Mouse (Mus musculus) spleen, adult 12 weeks (tissue): ENCODE results near the gene Ms4a4d.
"Not testable (repeated sequence)": the region's sequence is repeated elsewhere in the genome, so short reads cannot be mapped to it uniquely, and the experiment has no call there.

Experiments used
- DNase-seq: peaks from one replicate; pipeline ENCODE4 v3.0.0; 2022; ENCODE audit warnings: low spot score

Gene Ms4a4d

DNA sequence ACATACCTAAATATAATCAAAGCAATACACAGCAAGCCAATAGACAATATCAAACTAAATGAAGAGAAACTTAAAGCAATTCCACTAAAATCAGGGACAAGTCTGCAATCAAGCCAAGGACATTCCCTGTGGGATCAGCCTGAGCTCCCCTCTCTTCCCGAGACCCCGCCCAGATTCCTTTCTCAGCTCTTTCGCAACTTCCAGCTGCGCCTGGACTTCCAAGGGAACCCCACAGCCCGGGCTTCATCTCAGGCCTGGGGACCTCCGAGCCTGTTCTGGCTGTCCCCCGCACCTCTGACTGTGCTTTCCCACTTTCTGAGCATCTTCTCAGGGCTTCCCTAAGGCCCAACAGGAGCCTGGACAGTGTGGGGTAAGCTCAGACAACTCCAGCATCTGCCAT lies at the start of gene Ms4a4d:
Gene Ms4a4d, plus strand, starts transcription at position 209 of the 400 bp plus-strand sequence.
- no peak for DNase-seq

DNA sequence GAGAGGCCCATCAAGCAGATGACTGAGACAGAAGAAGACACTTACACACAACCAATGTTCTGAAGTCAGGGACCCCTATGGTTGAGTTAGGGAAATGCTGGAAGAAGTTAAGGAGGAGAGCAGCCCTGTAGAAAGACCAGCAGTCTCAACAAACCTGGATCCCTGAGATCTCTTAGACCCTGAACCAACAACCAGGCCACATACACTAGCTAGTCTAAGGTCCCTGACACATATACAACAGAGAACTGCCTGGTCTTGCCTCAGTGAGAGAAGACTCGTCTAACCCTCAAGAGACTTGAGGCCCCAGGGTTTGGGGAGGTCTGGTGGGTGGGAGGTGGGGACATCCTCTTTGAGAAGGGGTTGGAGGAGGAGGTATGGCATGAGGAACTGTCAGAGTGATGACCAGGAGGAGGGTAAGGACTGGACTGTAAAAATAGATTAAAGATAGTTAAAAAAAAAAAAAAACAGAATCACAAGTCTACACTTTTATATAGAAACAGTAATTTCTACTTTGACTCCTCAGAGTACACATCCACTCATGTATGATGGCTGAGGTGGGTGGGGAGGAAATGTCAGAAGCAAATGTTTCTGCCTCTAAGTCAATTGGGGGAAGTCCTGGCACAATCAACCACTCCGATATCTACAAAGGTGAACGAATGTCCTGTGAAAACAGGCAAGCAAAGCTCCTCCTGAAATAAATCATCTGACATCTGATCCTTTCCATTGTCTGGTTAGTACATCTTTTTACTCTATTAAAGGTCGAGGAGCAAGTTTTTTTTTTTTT lies 45.0 kb upstream of the Ms4a4d start:
- no peak for DNase-seq

DNA sequence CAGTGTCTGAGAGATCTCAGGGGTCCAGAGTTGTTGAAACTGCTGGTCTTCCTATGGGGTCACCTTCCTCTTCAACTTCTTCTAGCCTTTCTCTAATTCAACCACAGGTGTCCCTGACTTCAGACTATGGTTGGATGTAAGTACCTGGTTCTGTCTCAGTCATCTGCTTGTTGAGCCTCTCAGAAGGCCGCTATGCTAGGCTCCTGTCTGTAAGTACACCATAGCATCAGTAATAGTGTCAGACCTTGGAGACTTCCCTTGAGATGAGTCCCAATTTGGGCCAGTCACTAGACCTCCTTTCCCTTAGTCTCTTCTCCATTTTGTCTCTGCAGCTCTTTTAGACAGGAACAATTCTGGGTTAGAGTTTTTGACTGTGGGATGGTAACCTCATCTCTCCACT lies 43.9 kb upstream of the Ms4a4d start:
- DNase-seq: no peak

DNA sequence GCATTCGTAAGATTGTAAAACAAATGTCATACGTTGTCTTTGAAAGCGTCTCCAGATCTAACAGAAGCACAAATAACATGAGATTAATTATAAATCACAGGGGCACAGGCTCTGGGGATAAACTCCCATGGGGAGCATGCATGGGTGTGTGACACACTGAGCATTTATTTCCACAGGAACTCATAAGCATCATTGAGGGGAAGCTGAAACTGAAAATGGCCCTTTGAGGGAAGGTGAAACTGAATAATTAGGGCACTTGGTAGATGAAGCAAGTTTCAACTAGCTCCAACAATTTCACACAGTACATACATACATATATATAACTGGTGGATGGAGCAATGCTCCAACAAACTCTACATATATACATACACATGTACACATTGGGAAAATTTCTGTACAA lies 42.1 kb upstream of the Ms4a4d start:
- no peak for DNase-seq

DNA sequence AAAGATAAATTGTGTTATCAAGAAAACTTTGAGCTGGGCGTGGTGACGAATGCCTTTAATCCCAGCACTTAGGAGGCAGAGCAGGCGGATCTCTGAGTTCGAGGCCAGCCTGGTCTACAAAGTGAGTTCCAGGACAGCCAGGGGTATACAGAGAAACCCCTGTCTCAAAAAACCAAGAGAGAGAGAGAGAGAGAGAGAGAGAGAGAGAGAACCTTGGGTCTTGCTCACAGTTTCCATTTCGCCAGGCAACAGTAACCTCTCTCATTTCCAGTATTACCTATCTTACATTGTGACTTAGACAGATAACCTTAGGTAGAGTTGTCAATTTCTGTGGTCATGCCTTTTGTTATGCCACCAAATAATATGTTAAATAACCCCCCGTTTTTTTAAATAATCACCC lies 40.2 kb upstream of the Ms4a4d start:
- DNase-seq: no peak

DNA sequence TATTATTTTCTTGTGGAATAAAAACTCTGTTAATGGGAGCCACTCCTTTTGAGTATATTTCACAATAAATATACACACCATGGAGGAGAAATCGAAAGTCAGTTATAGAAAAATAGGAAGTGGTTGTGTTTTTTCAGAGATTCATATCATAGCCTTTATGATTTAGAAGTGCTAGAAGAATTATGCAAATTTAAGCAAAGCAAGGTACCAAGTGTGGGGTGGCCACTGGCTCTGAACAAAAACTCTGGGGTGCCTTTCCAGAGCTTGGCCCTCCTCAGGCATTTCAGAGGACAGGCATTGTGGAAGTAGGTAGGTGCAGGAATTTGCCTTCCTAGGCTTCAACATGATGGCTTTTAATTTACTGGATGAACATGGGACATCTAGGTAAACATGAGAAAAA lies 39.3 kb upstream of the Ms4a4d start:
- DNase-seq: not testable (repeated sequence)

DNA sequence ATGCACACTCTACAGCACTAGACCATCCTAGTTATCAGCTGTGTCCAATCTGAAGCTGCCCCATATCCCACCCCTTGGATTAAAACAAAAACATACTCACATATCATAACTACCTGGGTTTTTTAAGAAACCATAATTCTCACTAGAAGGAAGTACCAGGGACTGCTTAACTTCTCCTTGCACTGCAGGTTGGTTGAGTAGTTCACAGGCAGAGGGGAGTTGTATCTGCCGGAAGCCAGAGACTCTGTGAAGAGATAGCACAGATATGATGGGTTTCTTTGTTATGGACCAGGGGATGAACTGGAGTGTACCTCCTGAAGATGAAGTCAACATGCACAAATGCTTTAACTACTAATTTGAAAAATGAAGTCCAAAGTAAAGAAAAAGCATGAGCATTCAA lies 35.8 kb upstream of the Ms4a4d start:
- DNase-seq: no peak

DNA sequence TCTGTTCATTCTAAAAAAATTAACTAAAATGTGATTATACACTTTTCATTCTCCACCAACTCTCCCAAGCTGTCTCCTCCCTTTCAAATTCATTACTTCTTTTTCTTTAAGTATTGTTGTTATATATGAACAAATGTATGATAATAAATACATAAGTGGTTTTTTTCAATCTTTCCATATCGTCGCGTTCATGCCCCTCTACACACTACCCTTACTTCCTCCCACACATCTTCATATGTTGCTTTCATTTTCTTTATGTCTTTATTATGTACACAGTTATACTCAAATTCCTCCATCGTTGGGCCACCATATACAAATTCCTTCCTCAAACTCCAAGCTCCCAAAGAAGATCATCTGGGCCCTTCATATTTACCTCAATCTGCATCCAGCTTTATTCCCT lies 35.3 kb upstream of the Ms4a4d start:
- no peak for DNase-seq

DNA sequence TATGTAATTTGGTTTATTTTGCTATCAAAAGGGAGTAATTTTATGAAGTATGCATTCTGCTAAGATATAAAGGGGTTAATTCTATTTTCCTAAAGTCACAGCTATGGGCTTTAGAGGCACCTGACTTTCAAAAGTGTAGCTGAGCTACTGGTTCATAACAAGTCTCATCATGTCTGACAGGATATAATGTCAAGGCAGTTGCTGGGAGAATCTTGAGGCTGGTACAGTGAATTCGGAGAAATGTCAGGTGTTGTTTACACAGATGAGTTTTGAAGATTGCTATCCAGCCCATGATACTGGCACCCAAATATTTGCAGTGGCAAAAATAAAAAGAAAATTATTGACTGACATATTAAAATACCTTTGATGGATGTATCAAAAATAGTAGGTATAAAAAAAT lies 31.7 kb upstream of the Ms4a4d start:
- no peak for DNase-seq

DNA sequence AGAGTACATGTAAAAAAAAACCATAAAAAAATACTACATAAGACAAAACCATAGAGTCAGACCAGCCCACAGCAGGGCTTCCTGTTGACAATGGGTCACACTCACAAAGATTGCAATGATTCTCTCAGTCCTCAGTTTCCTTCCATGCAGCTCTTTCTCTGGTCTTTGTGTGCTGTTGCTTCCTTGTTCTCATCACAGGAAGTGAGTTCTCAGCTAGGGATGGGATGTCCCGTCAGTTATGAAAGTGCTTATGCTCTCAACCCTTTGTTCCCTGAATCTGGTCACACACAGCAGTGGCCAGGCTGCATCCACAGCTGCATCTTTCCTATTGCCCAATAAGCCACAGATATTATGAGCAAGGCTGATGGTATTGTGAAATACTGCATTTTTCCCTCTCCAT lies 23.1 kb upstream of the Ms4a4d start:
- no peak for DNase-seq

DNA sequence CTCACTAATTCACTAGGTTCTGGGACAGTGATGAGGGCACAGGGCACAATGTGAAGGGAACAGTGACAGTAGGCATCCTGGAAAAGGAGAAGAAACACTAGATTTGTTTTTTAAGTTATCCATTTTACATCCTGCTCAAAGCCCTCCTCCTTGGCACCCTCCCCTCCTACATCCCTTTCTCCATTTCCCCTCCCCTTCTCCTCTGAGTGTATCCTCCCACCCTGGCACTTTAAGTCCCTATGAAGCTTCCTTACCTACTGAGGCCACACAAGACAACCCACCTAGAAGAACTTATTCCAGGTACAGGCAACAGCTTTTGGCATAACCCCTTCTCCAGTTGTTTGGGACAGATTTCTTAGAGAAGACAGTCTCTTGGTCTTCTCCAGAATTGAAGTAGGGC lies 20.4 kb upstream of the Ms4a4d start, which contains the start of gene Ms4a6b:
Gene Ms4a6b, plus strand, starts transcription at position 267 of the 400 bp plus-strand sequence.
- no peak for DNase-seq

DNA sequence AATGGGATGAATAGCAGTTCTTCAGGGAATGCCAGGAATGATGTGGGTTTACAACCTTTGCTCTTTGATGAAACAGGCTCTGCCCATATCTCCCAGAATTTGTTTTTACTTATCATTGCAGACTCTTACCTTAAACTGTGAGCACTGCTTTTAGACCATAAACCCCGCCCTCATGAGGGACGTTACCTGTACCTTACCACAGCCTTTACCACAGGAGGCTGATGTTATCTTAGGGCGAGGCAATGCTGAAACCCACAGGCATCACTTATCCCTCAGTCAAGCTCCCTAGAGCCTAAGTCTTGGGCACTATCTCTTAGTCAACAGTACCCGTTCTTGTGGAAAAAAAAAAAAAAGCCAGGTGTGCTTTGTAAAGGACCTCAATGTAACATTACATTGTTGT lies 19.8 kb upstream of the Ms4a4d start:
- DNase-seq: no peak

DNA sequence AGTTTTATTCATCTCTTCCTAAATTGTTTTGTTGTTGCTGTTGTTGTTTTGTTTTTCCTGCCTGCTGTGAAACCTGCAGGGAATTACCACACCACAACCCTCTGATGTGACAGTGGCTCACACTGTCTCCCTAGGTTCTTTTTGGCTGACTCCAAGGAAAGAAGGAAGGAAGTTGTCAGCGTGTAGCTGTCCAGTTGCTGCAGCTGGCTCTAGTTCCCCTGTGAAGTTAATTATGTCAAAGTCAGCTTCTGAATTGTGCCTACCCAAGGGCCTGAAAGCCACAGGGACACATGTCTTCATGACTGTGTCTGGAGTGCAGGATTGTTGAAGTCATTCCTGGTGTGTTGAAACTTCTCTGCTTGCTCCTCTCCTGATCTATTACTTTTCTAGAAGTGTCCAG lies 19.2 kb upstream of the Ms4a4d start:
- not testable (repeated sequence) for DNase-seq

DNA sequence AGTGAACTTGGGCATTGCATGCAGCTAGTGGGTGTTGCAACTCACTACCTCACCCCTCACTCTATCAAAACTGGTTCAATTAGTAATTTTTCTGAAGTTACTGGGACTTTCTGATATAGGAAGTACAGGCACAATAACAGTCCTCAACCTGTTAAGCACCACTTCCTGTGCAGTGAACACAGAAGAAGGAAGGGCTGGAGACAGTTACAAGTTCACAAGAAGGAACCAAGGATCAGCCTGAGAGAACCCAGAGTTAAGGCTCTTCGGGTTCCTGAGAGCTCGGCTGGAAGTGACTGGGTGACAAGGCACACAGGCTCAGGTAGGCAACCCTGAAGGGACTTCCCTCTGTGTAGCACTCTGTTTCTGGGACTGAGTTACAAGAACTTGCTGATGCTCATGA lies 18.2 kb upstream of the Ms4a4d start:
- DNase-seq: not testable (repeated sequence)

DNA sequence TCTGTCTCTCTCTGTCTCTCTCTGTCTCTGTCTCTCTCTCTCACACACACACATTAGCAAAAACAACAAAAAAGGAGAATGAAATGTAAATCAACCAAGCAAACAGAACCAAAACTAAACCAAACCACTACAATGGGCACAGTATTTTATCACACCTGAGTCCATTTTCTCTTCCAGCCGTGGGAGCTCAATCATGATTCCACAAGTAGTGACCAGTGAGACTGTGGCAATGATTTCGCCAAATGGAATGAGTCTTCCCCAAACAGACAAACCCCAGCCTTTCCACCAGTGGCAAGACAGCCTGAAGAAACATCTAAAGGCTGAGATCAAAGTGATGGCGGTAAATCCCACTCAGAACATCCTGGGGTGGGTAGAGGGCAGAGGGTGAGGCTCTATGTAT lies 16.5 kb upstream of the Ms4a4d start:
- DNase-seq: no peak

DNA sequence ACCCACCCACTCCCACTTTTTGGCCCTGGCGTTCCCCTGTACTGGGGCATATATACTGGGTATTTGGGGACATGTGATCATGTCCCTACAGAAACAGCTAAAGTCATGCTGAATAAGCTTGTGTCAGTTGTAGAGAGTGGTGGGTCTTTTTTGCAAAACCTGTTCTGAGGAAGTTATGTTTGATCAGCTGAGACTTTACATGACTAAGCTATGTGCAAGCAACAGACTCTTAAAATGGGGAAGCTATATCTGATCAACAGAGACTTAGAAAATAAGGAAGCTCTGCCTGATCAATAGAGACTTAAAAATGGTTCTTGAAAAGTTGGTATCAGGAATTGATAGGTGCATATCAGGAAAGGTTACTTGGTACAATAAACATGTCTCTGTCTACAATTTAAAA lies 3.2 kb upstream of the Ms4a4d start:
- DNase-seq: no peak

DNA sequence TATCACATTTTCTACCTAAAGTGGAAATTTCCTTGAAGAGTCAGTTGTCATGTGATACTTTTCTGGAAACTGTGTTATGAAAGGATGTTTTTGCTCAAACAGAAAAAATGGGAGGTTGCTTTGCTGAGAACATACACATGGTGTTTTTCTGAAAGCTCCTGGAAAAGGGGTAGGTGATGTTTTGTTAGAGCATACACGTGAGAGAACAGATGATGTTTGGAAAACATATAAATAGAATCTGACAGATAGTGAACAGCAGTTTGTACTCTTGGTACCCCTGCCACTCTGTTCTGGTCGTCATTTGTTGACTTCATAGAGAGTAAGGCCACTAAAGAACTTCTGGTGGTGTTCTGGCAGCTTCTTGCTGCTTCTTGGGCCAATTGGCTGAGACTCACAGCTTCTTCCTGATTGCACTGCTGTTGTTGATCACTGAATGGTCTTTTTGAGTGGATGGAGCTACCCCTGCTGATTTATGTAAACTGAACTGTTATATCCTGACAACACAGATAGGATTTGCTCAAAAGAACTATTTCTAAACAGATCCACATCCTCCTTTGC lies 2.6 kb upstream of the Ms4a4d start:
- no peak for DNase-seq

DNA sequence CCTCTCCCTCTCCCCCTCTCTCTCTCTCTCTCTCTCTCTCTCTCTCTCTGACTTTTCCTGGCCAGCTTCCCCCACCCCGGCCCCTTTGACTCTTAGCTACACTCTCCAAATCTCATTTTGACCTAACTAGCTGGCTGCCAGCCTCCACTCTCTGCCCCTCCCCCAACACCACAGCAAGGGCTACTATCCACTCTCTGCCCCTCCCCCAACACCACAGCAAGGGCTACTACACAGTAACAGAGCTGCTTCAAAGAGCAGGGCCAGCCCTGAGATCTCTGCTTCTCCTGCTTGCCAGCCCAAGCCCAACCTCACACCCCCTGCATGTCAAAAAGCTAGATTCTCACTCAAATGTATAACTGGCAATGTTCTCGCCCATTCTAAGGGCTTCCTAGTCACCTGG lies 735 bp downstream of the Ms4a4d start:
- DNase-seq: no peak

DNA sequence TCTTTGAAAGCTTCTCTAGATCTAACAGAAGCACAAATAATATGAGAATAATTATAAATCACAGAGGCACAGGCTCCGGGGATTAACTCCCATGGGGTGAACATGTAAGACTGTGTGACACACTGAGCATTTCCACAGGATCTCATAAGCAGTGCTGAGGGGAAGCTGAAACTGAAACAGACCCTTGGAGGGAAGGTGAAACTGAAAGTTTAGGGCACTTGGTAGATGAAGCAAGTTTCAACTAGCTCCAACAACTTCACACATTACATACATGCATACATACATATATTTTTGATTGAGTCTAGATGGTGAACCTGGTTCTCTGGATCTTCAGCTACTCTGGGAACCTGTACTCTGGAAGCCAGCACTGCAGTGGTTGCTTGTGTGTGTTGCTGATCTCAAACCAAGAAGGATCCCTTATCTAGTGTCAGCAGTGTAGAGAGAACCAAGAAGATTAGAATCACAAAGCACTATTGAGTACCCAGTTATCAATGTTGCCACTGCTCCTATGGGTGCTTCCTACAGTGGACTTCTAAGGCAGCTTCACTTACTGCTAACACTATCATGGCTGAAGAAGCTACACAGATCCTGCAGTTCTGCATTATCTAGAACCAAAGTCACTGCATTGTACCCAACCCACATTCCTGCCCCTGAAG lies 3.7 kb downstream of the Ms4a4d start:
- DNase-seq: not testable (repeated sequence)

DNA sequence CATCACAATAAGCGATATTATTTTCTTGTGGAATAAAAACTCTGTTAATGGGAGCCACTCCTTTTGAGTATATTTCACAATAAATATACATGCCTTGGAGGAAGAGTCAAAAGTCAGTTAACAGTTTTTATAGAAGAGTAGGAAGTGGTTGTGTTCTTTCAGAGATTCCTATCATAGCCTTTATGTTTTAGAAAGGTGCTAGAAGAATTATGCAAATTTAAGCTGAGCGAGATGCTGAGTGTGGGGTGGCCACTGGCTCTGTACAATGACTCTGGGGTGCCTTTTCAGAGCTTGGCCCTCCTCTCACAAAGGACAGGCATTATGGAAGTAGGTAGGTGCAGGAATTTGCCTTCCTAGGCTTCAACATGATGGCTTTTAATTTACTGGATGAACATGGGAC lies 7.8 kb downstream of the Ms4a4d start:
- DNase-seq: not testable (repeated sequence)

DNA sequence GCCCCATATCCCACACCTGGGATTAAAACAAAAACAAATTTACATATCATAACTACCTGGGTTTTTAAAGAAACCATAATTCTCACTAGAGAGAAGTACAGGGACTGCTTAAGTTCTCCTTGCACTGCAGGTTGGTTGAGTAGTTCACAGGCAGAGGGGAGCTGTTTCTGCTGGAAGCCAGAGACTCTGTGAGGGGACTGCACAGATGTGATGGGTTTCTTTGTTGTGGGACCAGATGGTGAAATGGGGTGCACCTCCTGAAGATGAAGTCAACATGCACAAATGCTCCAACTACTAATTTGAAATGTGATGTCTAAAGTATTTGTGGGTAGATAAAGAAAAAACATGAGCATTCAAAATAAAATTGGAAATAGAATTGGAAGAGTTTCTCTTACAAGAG lies 11.3 kb downstream of the Ms4a4d start:
- no peak for DNase-seq

DNA sequence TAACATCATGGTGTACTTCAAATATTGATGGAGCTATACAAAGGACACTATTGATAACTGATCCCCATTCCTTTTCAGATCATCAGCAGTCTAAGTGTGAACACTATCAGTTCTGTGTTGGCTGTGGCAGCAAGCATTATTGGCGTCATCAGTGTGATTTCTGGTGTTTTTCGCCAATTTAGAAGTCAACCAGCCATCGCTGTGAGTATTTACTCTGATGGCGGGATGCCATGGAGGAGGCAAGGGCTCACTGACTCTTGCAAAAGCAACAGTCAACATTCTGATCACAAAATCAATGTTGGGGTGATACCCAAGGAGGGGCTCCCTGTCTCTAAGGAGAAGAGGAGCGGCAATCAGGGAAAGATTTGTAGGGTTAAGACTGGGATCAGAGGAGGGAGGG lies 18.1 kb downstream of the Ms4a4d start:
- no peak for DNase-seq

DNA sequence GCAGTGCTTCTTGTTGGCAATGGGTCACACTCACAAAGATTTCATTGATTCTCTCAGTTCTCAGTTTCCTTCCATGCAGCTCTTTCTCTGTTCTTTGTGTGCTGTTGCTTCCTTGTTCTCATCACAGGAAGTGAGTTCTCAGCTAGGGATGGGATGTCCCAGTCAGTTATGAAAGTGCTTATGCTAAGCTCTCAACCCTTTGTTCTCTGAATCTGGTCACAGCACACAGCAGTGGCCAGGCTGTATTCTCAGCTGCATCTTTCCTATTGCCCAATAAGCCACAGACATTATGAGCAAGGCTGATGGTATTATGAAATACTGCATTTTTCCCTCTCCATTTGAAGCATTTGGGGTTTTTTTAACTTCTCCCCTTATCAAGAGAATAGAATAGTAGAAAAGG lies 23.0 kb downstream of the Ms4a4d start:
- not testable (repeated sequence) for DNase-seq
